Mouse (Mus musculus): ENCODE data around the gene Lysmd4. TPM values are rescaled to one million over a fixed set of nuclear protein-coding genes. Genes with fewer than 3 reads are reported as not detected.

The Lysmd4 gene
- polyA plus RNA-seq (2015; fragmentation: Nextera tagmentation; extraction: Ambion mirVana): 4.5 and 5.7 TPM in 2 replicates

DNA sequence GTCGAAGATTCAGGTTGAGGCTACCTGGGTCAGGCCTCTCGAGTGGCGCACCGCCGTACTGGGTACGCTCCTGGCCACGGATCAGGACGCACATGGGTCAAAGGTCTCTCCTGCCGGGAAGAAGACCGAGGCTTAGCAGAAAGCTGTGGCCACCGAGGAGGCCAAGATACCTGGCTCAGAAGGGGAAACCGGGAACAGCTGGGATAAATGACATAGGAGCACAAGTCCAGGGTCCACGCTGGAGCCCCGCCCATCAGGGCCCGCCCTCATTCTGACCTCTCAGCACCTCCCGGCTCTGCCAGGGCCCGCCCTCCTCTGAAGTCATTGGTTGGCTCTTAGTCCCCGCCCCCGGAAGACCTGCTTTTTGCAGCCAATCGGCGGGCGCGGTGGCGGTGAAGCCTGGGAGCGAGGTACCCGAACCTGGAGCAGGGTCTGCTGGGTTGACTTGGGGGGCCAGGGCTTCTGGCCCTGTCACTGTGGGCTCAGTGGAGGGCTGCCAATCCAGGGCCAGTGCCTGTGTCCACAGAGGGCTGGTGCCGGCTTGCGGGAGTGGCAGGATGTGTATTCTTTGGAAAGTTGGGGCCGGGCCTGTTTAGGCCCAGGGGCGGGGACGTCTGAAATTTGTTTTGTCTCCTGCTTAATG lies at the start of gene Lysmd4:
Gene Lysmd4, plus strand, starts transcription at position 325 of the 643 bp plus-strand sequence.

Other genes starting within 250 kb of the Lysmd4 start
- 18.2 and 20.3 TPM in 2 replicates for gene Mef2a, start 150.3 kb downstream of the Lysmd4 start, polyA plus RNA-seq (2015; fragmentation: Nextera tagmentation; extraction: Ambion mirVana)